Mouse (Mus musculus) hindbrain, embryonic 14.5 days (tissue): Measurements from ENCODE around the gene Trmt11. TPM values are rescaled to one million over a fixed set of nuclear protein-coding genes. Genes with fewer than 3 reads are reported as not detected.
"Not testable (repeated sequence)": the region's sequence is repeated elsewhere in the genome, so short reads cannot be mapped to it uniquely, and the experiment has no call there.

ENCODE experiments used
- ATAC-seq: fragments of 200-750 bp; cut with Nextera tagmentation; 2 replicates; pipeline ENCODE4 v1.8.0; 2017; ENCODE audit warnings: moderate number of reproducible peaks, mild to moderate bottlenecking, moderate TSS enrichment, moderate library complexity; ENCODE audit not compliant: low FRiP score
- DNase-seq: peaks from one replicate; pipeline ENCODE4 v3.0.0-alpha.2; 2015; ENCODE audit warnings: low spot score
- H3K27ac ChIP-seq: fragments of 300-500 bp; sonication (generic); 2 replicates; pipeline ENCODE4 v1.5.1; 2014; ENCODE audit warnings: mild to moderate bottlenecking, moderate library complexity
- H3K27me3 ChIP-seq: fragments of 300-500 bp; sonication (generic); 2 replicates; pipeline ENCODE4 v1.6.1; 2014; ENCODE audit warnings: mild to moderate bottlenecking, low read length, mixed read lengths; ENCODE audit not compliant: control insufficient read depth, insufficient read depth
- H3K36me3 ChIP-seq: fragments of 300-500 bp; sonication (generic); replicated peaks from 2 replicates; pipeline ENCODE4 v1.6.1; 2014; ENCODE audit not compliant: control insufficient read depth, insufficient read depth
- H3K4me1 ChIP-seq: fragments of 300-500 bp; sonication (generic); replicated peaks from 2 replicates; pipeline ENCODE4 v1.6.1; 2014; ENCODE audit warnings: antibody characterized with exemption, low read length, mixed read lengths; ENCODE audit not compliant: control insufficient read depth, insufficient read depth
- H3K4me2 ChIP-seq: fragments of 300-500 bp; sonication (generic); replicated peaks from 2 replicates; pipeline ENCODE4 v1.6.1; 2014; ENCODE audit warnings: mild to moderate bottlenecking, moderate library complexity
- H3K4me3 ChIP-seq: fragments of 300-500 bp; sonication (generic); replicated peaks from 2 replicates; pipeline ENCODE4 v1.5.1; 2014; ENCODE audit warnings: mild to moderate bottlenecking, low read length
- H3K9ac ChIP-seq: fragments of 300-500 bp; sonication (generic); 2 replicates; pipeline ENCODE4 v1.6.1; 2014
- H3K9me3 ChIP-seq: fragments of 300-500 bp; sonication (generic); 2 replicates; pipeline ENCODE4 v1.6.1; 2016; ENCODE audit warnings: low read length; ENCODE audit not compliant: control insufficient read depth
- WGBS: fragments of 180-500 bp; shearing (Covaris S2); extraction: QIAGEN DNeasy Blood & Tissue Kit; methylation state at CpG from one replicate; pipeline ENCODE4 v1.1.7; 2014; 5-methylcytosine and 5-hydroxymethylcytosine counted together
- polyA plus RNA-seq: library from polyadenylated mRNA; unstranded; fragments of >200 nt; fragmentation: Nextera tagmentation; extraction: Ambion mirVana; gene quantifications from 2 replicates; pipeline ENCODE4 v1.2.1, GENCODE M21; 2014

Gene Trmt11
- polyA plus RNA-seq, 1 experiment from 2014 or later, result 20.0 TPM

GRCm38 (mm10) chr10:30535930-30536329, 64.6 kb downstream of the Trmt11 start:
- H3K4me3 ChIP-seq, H3K27ac ChIP-seq, ATAC-seq, H3K9ac ChIP-seq, H3K27me3 ChIP-seq, H3K4me1 ChIP-seq, DNase-seq, H3K9me3 ChIP-seq, H3K4me2 ChIP-seq: not testable (repeated sequence)
- peaks cover 34% of the 10 kb centered on the region for H3K36me3 ChIP-seq
- WGBS, result 98% methylated on average over 7 of the region's 7 CpGs

- WGBS, result 94% methylated on average over 1 of the region's 1 CpGs
- no peaks in the 10 kb centered on the region for H3K4me1 ChIP-seq
- H3K27me3 ChIP-seq, result no peaks in the 10 kb centered on the region
- H3K4me3 ChIP-seq, result no peak overlapping the region
- H3K36me3 ChIP-seq, result no peaks in the 10 kb centered on the region
- DNase-seq (no peak), ATAC-seq (no peak)
- H3K27ac ChIP-seq, result no peak overlapping the region
- no peak overlapping the region for H3K4me2 ChIP-seq
- no peaks in the 10 kb centered on the region for H3K9me3 ChIP-seq
- no peak overlapping the region for H3K9ac ChIP-seq
These were observed 73.4 kb downstream of the Trmt11 start for GRCm38 (mm10) chr10:30527122-30527521.

GRCm38 (mm10) chr10:30521727-30522126, 78.8 kb downstream of the Trmt11 start:
- H3K4me1 ChIP-seq, result no peaks in the 10 kb centered on the region
- H3K4me3 ChIP-seq, result no peak overlapping the region
- DNase-seq (no peak), ATAC-seq (no peak)
- H3K27ac ChIP-seq, result no peak overlapping the region
- no peaks in the 10 kb centered on the region for H3K9me3 ChIP-seq
- H3K36me3 ChIP-seq, result no peaks in the 10 kb centered on the region
- no peak overlapping the region for H3K4me2 ChIP-seq
- no peak overlapping the region for H3K9ac ChIP-seq
- no peaks in the 10 kb centered on the region for H3K27me3 ChIP-seq

- ATAC-seq (no peak), DNase-seq (no peak)
- Histone ChIP-seq H3K27ac (no peak overlapping the region), H3K4me1 (no peaks in the 10 kb centered on the region), H3K27me3 (no peaks in the 10 kb centered on the region), H3K4me3 (no peak overlapping the region), H3K9me3 (no peaks in the 10 kb centered on the region), H3K4me2 (no peak overlapping the region), H3K9ac (no peak overlapping the region), H3K36me3 (no peaks in the 10 kb centered on the region)
- 93% methylated on average over 5 of the region's 5 CpGs for WGBS
These were observed 81.4 kb downstream of the Trmt11 start for GRCm38 (mm10) chr10:30519143-30519542.

- Histone ChIP-seq H3K4me3 (no peak overlapping the region), H3K4me1 (no peaks in the 10 kb centered on the region), H3K27me3 (no peaks in the 10 kb centered on the region), H3K36me3 (no peaks in the 10 kb centered on the region), H3K9ac (no peak overlapping the region), H3K4me2 (no peak overlapping the region), H3K27ac (no peak overlapping the region), H3K9me3 (no peaks in the 10 kb centered on the region)
- ATAC-seq (no peak), DNase-seq (no peak)
- 72% methylated on average over 2 of the region's 2 CpGs for WGBS
These were observed 83.3 kb downstream of the Trmt11 start for GRCm38 (mm10) chr10:30517224-30517623.

GRCm38 (mm10) chr10:30516771-30517170, 83.8 kb downstream of the Trmt11 start:
- ATAC-seq, result no peak
- WGBS, result 90% methylated on average over 3 of the region's 3 CpGs
- no peak overlapping the region for H3K4me3 ChIP-seq
- H3K4me2 ChIP-seq, result no peak overlapping the region
- H3K27ac ChIP-seq, result no peak overlapping the region
- H3K36me3 ChIP-seq, result no peaks in the 10 kb centered on the region
- no peak overlapping the region for H3K9ac ChIP-seq
- no peaks in the 10 kb centered on the region for H3K27me3 ChIP-seq
- H3K4me1 ChIP-seq, result no peaks in the 10 kb centered on the region
- no peak for DNase-seq
- H3K9me3 ChIP-seq, result no peaks in the 10 kb centered on the region

GRCm38 (mm10) chr10:30504736-30505135, 95.8 kb downstream of the Trmt11 start:
- no peak for ATAC-seq
- Histone ChIP-seq H3K4me3 (no peak overlapping the region), H3K4me2 (no peak overlapping the region), H3K36me3 (no peaks in the 10 kb centered on the region), H3K9me3 (no peaks in the 10 kb centered on the region), H3K9ac (no peak overlapping the region), H3K4me1 (no peaks in the 10 kb centered on the region), H3K27ac (no peak overlapping the region), H3K27me3 (no peaks in the 10 kb centered on the region)
- DNase-seq, result no peak
- WGBS, result 82% methylated on average over 2 of the region's 2 CpGs

GRCm38 (mm10) chr10:30503168-30503567, 97.4 kb downstream of the Trmt11 start:
- WGBS, result 82% methylated on average over 2 of the region's 2 CpGs
- no peak for DNase-seq
- no peak overlapping the region for H3K4me3 ChIP-seq
- H3K27ac ChIP-seq, result no peak overlapping the region
- H3K27me3 ChIP-seq, result no peaks in the 10 kb centered on the region
- no peak overlapping the region for H3K4me2 ChIP-seq
- no peaks in the 10 kb centered on the region for H3K4me1 ChIP-seq
- no peaks in the 10 kb centered on the region for H3K36me3 ChIP-seq
- H3K9me3 ChIP-seq, result no peaks in the 10 kb centered on the region
- ATAC-seq, result no peak
- H3K9ac ChIP-seq, result no peak overlapping the region

- H3K4me1 ChIP-seq, result no peaks in the 10 kb centered on the region
- H3K4me2 ChIP-seq, result no peak overlapping the region
- no peaks in the 10 kb centered on the region for H3K27me3 ChIP-seq
- 82% methylated on average over 1 of the region's 1 CpGs for WGBS
- H3K9me3 ChIP-seq, result no peaks in the 10 kb centered on the region
- DNase-seq, result no peak
- H3K4me3 ChIP-seq, result no peak overlapping the region
- no peak overlapping the region for H3K27ac ChIP-seq
- H3K36me3 ChIP-seq, result no peaks in the 10 kb centered on the region
- no peak overlapping the region for H3K9ac ChIP-seq
- no peak for ATAC-seq
These were observed 97.8 kb downstream of the Trmt11 start for GRCm38 (mm10) chr10:30502718-30503117.

- not testable (repeated sequence) for DNase-seq, H3K4me1 ChIP-seq, H3K4me2 ChIP-seq, H3K4me3 ChIP-seq, H3K9me3 ChIP-seq, ATAC-seq, H3K27me3 ChIP-seq, H3K36me3 ChIP-seq, H3K27ac ChIP-seq, H3K9ac ChIP-seq
- WGBS, result 82% methylated on average over 19 of the region's 19 CpGs
These were observed 102.3 kb downstream of the Trmt11 start for GRCm38 (mm10) chr10:30498223-30498622.
